Mouse (Mus musculus) left cerebral cortex, adult 2 months (tissue): ENCODE measurements around the gene Vmn2r38. TPM values are rescaled to one million over a fixed set of nuclear protein-coding genes. Genes with fewer than 3 reads are reported as not detected.
"Not testable (repeated sequence)": the region's sequence is repeated elsewhere in the genome, so short reads cannot be mapped to it uniquely, and the experiment has no call there.

ENCODE experiments used
- DNase-seq, 2 experiments: peaks; one replicate each; pipeline ENCODE4 v3.0.0; 2021 to 2022; ENCODE audit warnings: low spot score in 2 of 2, mixed read lengths in 1 of 2; ENCODE audit errors: extremely low spot score in 1 of 2
- H3K27ac ChIP-seq: fragments of 200-600 bp; 2 replicates; pipeline ENCODE4 v1.8.1; 2022
- H3K4me3 ChIP-seq: fragments of 200-600 bp; 2 replicates; pipeline ENCODE4 v1.8.1; 2022
- intact Hi-C: fragments of 180-260 bp; cut with DNase I; formaldehyde crosslinking; loops from one replicate; pipeline ENCODE4 v1.15.1; 2025
- long read RNA-seq, 2 experiments: library from polyadenylated mRNA; stranded (forward); transcript quantifications; one replicate each; pipeline ENCODE4 v2.0.0; 2021; ENCODE audit warnings: borderline mapping rate in 2 of 2
- total RNA-seq, 2 experiments: library from RNA; stranded (reverse); gene quantifications; 2 replicates each; pipeline ENCODE4 v1.2.3; 2021

Vmn2r38 gene
- not detected for total RNA-seq
- long read RNA-seq, experiment 1, result 0 reads
- long read RNA-seq, experiment 2, result 0 reads

- DNase-seq, intact Hi-C loops, H3K4me3 ChIP-seq, H3K27ac ChIP-seq: not testable (repeated sequence)
Measured at GRCm38 (mm10) chr7:9097781-9098180, at the start of gene Vmn2r38. Gene Vmn2r38, minus strand, starts transcription at chr7:9097881.

GRCm38 (mm10) chr7:9065353-9065752 lies 32.3 kb downstream of the Vmn2r38 start:
- intact Hi-C loops, H3K27ac ChIP-seq, H3K4me3 ChIP-seq, DNase-seq: not testable (repeated sequence)

- intact Hi-C loops, H3K27ac ChIP-seq, DNase-seq, H3K4me3 ChIP-seq: not testable (repeated sequence)
Measured at GRCm38 (mm10) chr7:9030698-9031097, 67.0 kb downstream of the Vmn2r38 start, which contains the start of gene Vmn2r39. Gene Vmn2r39, minus strand, starts transcription at chr7:9030798.

Other genes with a start within 250 kb of the Vmn2r38 start
- not detected for gene Vmn2r40, start 166.4 kb downstream of the Vmn2r38 start, total RNA-seq
- gene Vmn2r39, start 67.1 kb downstream of the Vmn2r38 start, total RNA-seq, result not detected
- gene Vmn2r37, start 125.8 kb upstream of the Vmn2r38 start, total RNA-seq, result not detected